Mouse (Mus musculus) ES-Bruce4 (cell line): ENCODE data around the gene Shcbp1l. TPM values are rescaled to one million over a fixed set of nuclear protein-coding genes. Genes with fewer than 3 reads are reported as not detected.
"Not testable (repeated sequence)": the region's sequence is repeated elsewhere in the genome, so short reads cannot be mapped to it uniquely, and the experiment has no call there.

Source experiments
- H3K27ac ChIP-seq: 2 replicates; pipeline ENCODE4 v1.5.1; 2012; ENCODE audit warnings: low read length, inconsistent platforms; ENCODE audit not compliant: insufficient read depth
- H3K27me3 ChIP-seq: 2 replicates; pipeline ENCODE4 v1.6.1; 2012; ENCODE audit warnings: mild to moderate bottlenecking, low read length, inconsistent platforms; ENCODE audit not compliant: control insufficient read depth, poor library complexity, insufficient read depth, severe bottlenecking
- H3K36me3 ChIP-seq: 2 replicates; pipeline ENCODE4 v1.6.1; 2012; ENCODE audit warnings: inconsistent platforms, mild to moderate bottlenecking, low read length, moderate library complexity; ENCODE audit not compliant: control insufficient read depth, poor library complexity, insufficient read depth, severe bottlenecking
- H3K4me1 ChIP-seq: one replicate; pipeline ENCODE4 v1.8.1; 2011; ENCODE audit warnings: low read length; ENCODE audit not compliant: control insufficient read depth, insufficient read depth
- H3K4me3 ChIP-seq: 2 replicates; pipeline ENCODE4 v1.5.1; 2011; ENCODE audit warnings: low read depth, mild to moderate bottlenecking, low read length
- H3K9ac ChIP-seq: 2 replicates; pipeline ENCODE4 v1.6.1; 2012; ENCODE audit warnings: low read depth, mild to moderate bottlenecking, inconsistent platforms; ENCODE audit not compliant: poor library complexity, severe bottlenecking
- H3K9me3 ChIP-seq: replicated peaks from 2 replicates; pipeline ENCODE4 v1.6.1; 2012; ENCODE audit warnings: mild to moderate bottlenecking, low read length, inconsistent platforms; ENCODE audit not compliant: control insufficient read depth, poor library complexity, insufficient read depth, severe bottlenecking
- CTCF ChIP-seq: IDR thresholded peaks from one replicate; pipeline ENCODE4 v1.8.1; 2011; ENCODE audit warnings: low read depth, low read length
- EP300 ChIP-seq: IDR thresholded peaks from 2 replicates; pipeline ENCODE4 v1.6.1; 2011; ENCODE audit warnings: low read depth, low read length; ENCODE audit not compliant: insufficient read depth
- POLR2A ChIP-seq: IDR thresholded peaks from one replicate; pipeline ENCODE4 v1.8.1; 2011; ENCODE audit warnings: low read length; ENCODE audit not compliant: insufficient read depth
- polyA plus RNA-seq: library from polyadenylated mRNA; stranded (reverse); fragments of >200 nt; gene quantifications from 2 replicates; pipeline ENCODE4 v1.2.4, GENCODE M21; 2011; ENCODE audit warnings: low read depth; ENCODE audit not compliant: missing spikeins, insufficient read depth, insufficient read length

Shcbp1l gene
- polyA plus RNA-seq, 1 experiment = 2.7 TPM

GRCm38 (mm10) chr1:153485201-153485796 is 60.3 kb downstream of the Shcbp1l start:
- peak overlapping the region; percentile 56 for H3K4me3 ChIP-seq
- H3K4me1 ChIP-seq = no peaks in the 10 kb centered on the region
- peak overlapping the region; percentile 53 for H3K9ac ChIP-seq
- H3K27ac ChIP-seq = no peak overlapping the region
- no peaks in the 10 kb centered on the region for H3K9me3 ChIP-seq
- H3K36me3 ChIP-seq = peaks cover 46% of the 10 kb centered on the region
- TF ChIP-seq EP300 (no peak), POLR2A (no peak), CTCF (no peak)
- H3K27me3 ChIP-seq = no peaks in the 10 kb centered on the region

- H3K27ac ChIP-seq, H3K27me3 ChIP-seq, H3K4me1 ChIP-seq, H3K9me3 ChIP-seq: not testable (repeated sequence)
- Histone ChIP-seq H3K9ac (peak overlapping the region; percentile 95), H3K4me3 (peak overlapping the region; percentile 97), H3K36me3 (peaks cover 39% of the 10 kb centered on the region)
These were observed 61.2 kb downstream of the Shcbp1l start for GRCm38 (mm10) chr1:153486120-153486519.

GRCm38 (mm10) chr1:153486767-153487499 is 62.0 kb downstream of the Shcbp1l start:
- peak overlapping the region; percentile 97 for H3K4me3 ChIP-seq
- peak overlapping the region; percentile 49 for H3K27ac ChIP-seq
- H3K9me3 ChIP-seq = no peaks in the 10 kb centered on the region
- no peaks in the 10 kb centered on the region for H3K27me3 ChIP-seq
- peak overlapping the region; percentile 95 for H3K9ac ChIP-seq
- TF ChIP-seq POLR2A (no peak), EP300 (no peak), CTCF (no peak)
- H3K4me1 ChIP-seq = peaks cover 2% of the 10 kb centered on the region
- H3K36me3 ChIP-seq = peaks cover 31% of the 10 kb centered on the region

GRCm38 (mm10) chr1:153487500-153487879 is 62.5 kb downstream of the Shcbp1l start, which contains the start of gene Dhx9:
TSS of gene Dhx9 (minus strand) at chr1:153487660.
- Histone ChIP-seq H3K4me3 (peak within 1 kb of the TSS; percentile 97), H3K36me3 (peaks cover 25% of the 10 kb centered on the region), H3K9ac (peak within 1 kb of the TSS; percentile 95), H3K27me3 (no peaks in the 10 kb centered on the region), H3K4me1 (peaks cover 2% of the 10 kb centered on the region), H3K9me3 (no peaks in the 10 kb centered on the region), H3K27ac (peak within 1 kb of the TSS; percentile 54)
- TF ChIP-seq POLR2A (peak; percentile 97), EP300 (no peak), CTCF (no peak)

GRCm38 (mm10) chr1:153489132-153489531 is 64.2 kb downstream of the Shcbp1l start:
- H3K36me3 ChIP-seq = peaks cover 13% of the 10 kb centered on the region
- no peaks in the 10 kb centered on the region for H3K27me3 ChIP-seq
- 0 out of 2 replicates have a peak overlapping the region, but pooled peaks have one; percentile 95 for H3K9ac ChIP-seq
- no peak for TF ChIP-seq EP300
- no peak for TF ChIP-seq POLR2A
- peak; percentile 66 for TF ChIP-seq CTCF
- peak overlapping the region; percentile 54; the same call in 1 of the 2 replicates for H3K27ac ChIP-seq
- H3K4me1 ChIP-seq = peaks cover 2% of the 10 kb centered on the region
- H3K9me3 ChIP-seq = no peaks in the 10 kb centered on the region
- no peak overlapping the region for H3K4me3 ChIP-seq

- H3K27me3 ChIP-seq = no peaks in the 10 kb centered on the region
- TF ChIP-seq POLR2A (no peak), EP300 (no peak), CTCF (no peak)
- no peaks in the 10 kb centered on the region for H3K9me3 ChIP-seq
- H3K4me3 ChIP-seq = no peak overlapping the region
- 0 out of 2 replicates have a peak overlapping the region, but pooled peaks have one; percentile 7 for H3K9ac ChIP-seq
- H3K36me3 ChIP-seq = peaks cover 10% of the 10 kb centered on the region
- H3K27ac ChIP-seq = no peak overlapping the region
- peaks cover 2% of the 10 kb centered on the region for H3K4me1 ChIP-seq
These were observed 64.6 kb downstream of the Shcbp1l start for GRCm38 (mm10) chr1:153489540-153489939.
